Mouse (Mus musculus) cerebellum, adult 11-12 months (tissue): Measurements from ENCODE around the gene Olfr1076.
"Not testable (repeated sequence)": the region's sequence is repeated elsewhere in the genome, so short reads cannot be mapped to it uniquely, and the experiment has no call there.

Source experiments
- DNase-seq: peaks from one replicate; pipeline ENCODE4 v3.0.0; 2022

The Olfr1076 gene

DNA sequence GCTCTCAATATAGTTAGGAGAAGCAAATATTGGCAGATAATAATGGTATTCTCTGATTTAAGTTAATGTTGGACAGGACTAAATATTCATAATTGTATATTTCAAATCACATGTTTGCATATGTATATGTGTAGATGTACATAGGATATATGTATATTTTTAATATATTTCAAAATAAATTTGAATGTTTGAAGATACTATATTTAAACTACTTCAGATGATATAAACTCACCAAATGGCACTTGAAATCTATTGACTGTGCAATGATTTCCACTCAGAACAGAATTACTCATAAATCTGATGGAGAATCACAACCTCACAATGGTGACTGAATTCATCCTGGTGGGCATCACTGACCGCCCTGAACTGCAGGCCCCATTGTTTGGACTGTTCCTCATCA is at the start of gene Olfr1076:
Gene Olfr1076, plus strand, starts transcription at position 301 of the 400 bp plus-strand sequence.
- no peak for DNase-seq

DNA sequence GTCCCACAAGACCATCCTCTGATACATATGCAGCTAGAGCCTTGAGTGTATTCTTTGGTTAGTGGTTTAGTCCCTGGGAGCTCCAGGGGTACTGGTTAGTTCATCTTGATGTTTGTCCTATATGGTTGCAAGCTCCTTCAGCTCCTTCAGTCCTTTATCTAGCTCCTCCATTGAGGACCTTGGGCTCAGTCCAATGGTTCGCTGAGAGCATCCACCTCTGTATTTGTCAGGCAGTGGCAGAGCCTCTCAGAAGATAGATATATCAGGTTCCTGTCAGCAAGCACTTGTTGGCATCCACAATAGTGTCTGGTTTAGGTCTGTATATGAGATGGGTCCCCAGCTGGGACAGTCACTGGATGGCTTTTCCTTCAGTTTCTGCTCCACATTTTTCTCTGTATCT is 47.8 kb upstream of the Olfr1076 start:
- DNase-seq: no peak

DNA sequence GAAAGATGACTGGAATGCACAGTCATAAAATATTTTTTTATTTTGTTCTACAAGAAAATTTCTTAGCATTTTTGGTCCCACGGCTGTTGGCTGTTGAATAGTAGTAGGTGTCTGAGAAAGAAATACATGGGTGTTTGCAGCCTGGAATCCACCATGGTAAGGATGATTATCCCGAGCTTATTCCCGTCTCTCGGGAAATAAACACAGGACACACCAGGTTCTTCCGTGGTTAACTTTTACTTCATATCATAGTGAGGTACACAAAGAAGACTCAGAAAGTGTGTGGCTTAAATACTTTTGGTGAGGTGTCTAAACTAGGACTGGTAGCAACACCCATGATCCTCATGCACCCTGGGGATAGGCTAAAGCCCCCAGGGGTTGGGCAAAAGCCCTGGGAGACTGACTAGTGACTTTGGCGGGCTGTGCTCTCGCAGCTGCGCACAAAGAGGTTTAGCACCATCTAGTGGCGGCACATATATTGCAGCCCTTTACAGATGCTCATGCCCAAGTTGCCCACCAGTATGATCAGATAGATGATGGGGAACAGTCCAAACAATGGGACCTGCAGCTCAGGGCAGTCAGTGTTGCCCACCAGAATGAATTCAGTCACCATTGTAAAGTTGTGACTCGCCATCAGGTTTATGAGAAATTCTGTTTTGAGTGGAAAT is 43.7 kb upstream of the Olfr1076 start:
- DNase-seq: no peak

DNA sequence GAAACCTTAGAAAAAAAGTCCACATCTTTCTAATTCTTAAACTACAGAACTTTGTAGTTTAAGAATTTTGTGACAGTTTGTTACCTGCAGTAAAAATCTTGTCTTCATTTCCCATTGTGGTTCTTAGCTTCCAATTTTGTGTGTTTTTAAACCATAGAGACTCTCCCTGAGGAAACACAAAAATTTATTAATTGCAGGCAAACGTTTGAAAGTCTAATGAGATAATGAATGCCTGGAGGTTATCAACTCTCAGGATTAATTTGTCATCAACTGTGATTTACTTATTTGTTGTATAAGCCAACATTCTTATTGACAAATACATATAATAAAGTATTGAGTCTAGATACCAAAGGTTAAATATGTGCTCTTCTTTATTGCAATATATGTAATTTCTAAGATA is 21.0 kb upstream of the Olfr1076 start, which contains the start of gene Olfr228:
Gene Olfr228, minus strand, starts transcription at position 101 of the 400 bp plus-strand sequence.
- DNase-seq: no peak

DNA sequence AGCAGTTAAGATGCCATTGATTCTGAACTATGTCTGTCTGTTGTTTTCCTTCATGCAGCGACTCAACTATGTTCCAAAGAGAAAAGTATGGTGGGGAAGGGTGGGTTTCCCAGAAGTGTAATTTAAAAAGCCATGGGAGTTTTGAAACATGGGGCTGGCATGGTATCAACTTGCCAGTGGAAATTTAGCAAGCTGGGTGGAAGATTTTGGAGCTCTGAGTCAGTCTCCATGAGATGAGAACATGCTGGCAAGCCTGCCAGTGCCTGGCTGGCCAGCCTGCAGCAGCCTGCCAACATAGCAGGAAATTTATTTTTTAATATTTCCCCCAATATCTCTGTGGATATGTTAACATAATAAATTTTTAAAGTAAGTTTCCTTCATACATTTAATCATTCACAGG is 22.7 kb downstream of the Olfr1076 start:
- no peak for DNase-seq

DNA sequence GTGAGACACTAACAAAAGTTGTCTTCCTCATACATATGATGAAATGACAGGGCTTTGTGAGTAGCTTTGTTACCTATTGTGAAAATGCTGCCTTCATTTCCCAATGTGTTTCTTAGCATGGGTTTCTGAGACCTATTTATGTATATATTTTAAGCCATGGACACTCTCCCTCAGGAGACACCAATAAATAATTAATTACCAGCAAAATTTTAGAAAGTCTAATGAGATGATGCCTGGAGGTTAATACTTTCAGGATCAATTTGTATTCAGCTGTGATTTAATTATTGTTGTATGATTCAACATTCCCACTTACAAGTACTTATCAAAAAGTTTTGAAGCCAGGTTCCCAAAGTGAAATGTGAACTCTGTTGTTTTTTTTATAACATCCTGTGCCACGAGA is 34.1 kb downstream of the Olfr1076 start, which contains the start of gene Olfr1079:
Gene Olfr1079, minus strand, starts transcription at position 101 of the 400 bp plus-strand sequence.
- no peak for DNase-seq

DNA sequence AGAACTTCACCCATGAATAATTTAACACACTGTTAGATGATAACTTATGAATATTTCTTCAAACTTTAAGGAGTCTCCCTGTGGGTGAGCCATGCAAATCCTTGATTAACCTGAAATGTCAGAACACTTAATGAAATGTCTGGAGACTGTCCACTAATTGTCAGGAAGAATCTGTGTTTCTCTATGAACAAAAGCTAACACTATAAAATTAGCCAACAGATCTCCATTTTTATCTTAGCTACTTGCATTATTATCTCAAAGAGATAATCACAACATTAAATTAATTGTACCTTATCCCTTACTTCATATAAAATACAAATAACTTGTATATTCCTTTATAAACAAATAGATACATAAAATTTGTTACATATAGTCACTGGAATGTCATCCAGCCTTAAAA is 49.9 kb downstream of the Olfr1076 start, which contains the start of gene Olfr1080:
Gene Olfr1080, minus strand, starts transcription at position 101 of the 400 bp plus-strand sequence.
- not testable (repeated sequence) for DNase-seq
